Mouse (Mus musculus): Measurements from ENCODE around the gene Rnf114.
A peak's percentile ranks its signal among the peaks of the same experiment; 100 is the strongest.

The Rnf114 gene

DNA sequence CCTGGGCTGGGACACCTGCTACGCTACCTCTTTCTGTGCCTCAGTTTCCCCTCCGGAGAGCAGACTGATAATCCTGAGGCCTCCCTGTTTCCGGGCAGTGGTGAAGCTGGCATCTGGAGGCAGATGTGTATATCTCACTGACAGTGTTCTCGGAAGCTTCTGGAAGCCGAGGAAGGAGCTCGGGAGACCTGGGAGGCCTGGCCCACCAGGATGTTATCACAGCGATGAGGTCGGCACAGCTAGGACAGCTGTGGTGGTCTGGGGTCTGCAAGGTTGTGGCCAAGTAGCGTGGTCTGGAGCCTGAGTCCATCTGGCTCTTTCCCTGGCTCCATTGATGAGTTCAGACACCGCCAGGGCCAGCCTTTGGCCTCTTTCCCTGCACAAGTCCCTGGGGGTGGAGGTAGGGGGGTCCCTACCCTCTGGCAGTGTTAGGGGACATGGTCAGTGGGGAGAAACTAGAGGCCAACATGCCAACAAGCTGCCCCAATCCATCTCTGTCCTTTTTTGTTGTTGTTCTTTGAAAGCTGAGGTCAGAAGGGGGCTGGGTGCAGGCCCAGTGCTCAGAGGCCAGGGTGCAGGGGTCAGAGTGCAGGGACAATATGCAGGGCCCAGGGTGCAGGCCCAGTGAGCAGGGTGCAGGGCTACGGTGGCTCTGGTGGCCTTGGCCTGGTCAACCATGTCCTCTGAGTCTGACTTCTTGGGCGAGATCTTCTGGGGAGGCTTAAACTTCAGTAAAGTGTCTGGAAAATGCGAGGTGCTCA, 72.3 kb downstream of the Rnf114 start:
- no peak for DNase-seq (ENCODE audit: extremely low spot score)

DNA sequence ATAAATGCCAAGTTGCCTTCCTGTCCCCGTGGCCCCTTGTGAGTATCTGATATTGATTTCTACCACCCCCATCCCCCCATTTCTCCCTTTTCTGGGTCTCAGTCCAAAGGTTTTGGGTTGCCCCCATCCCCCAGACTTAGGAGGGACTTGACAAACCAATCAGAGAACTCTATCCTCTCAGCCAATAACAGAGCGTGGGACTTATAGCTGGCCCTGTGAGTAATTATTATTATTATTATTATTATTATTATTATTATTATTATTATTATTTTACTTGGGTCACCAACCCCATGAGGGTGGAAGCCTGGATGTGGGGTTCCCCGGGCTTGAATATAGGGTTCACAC, 72.8 kb downstream of the Rnf114 start:
- no peak for DNase-seq (ENCODE audit: extremely low spot score)

GRCm38 (mm10) chr2:167565682-167566081, 73.2 kb downstream of the Rnf114 start:
- peak; percentile 71 for DNase-seq (ENCODE audit: extremely low spot score)

All from embryo, embryonic 9.5 days (tissue).